Mouse (Mus musculus) right cerebral cortex, postnatal 25 days (tissue): ENCODE measurements around the gene Snx13.
A peak's percentile ranks its signal among the peaks of the same experiment; 100 is the strongest.

ENCODE experiments used
- DNase-seq: peaks from one replicate; pipeline ENCODE4 v3.0.0; 2022

Snx13 gene

DNA sequence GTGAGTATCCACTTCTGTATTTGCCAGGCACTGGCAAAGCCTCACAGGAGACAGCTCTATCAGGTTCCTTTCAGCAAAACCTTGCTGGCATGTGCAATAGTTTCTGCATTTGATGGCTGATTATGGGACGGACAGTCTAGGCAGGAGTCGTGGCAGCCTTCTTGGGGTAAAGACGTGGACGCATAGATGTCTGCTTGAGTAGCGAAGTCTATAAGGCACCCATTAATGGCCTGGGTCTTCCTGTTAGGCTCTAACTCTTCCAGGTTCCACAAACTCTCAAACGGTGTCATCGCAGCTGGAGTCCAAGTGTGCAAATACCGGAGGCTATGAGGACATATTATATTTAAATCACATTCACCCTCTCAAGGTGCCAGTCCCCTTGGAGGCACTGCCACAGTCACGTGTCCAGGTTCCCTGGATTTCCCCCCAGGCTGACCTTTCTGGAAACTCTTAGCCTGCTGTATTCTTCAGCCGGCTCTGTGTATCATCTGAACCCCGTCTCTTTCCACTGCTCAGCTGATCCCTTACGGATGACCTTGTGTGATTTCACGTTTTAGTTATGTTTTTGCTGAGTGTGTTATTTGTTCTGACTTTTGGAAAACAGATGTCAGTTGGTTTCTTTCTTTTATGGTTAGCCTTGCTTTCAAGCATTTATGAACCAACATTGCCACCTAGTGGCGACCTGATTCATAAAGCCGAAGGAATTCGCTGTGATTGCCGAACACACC is 144.9 kb downstream of the Snx13 start:
- peak; percentile 71 for DNase-seq

DNA sequence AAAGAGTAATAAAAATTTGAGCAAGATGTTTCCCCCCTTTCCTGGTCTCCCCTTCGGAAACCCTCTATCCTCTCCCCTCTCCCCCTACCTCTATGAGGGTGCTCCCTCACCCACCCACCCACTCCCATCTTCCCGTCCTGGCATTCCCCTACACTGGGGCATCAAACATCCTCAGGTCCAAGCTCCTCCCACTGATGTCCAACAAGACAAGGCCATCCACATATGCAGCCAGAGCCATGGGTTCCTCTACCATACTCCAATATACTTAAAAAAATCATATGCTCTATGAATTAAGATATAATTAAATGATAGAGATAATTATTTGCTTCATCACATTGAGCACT is 145.4 kb downstream of the Snx13 start:
- no peak for DNase-seq
